Mouse (Mus musculus) MEL (cell line): ENCODE results near the gene Casc3. TPM values are rescaled to one million over a fixed set of nuclear protein-coding genes. Genes with fewer than 3 reads are reported as not detected.

Source experiments
- DNase-seq: peaks from one replicate; pipeline ENCODE4 v3.0.0; 2011; ENCODE audit warnings: low read depth, low spot score
- H3K27ac ChIP-seq: 2 replicates; pipeline ENCODE4 v1.5.1; 2012; ENCODE audit warnings: low read depth, mild to moderate bottlenecking, control low read depth, low read length, moderate library complexity; ENCODE audit not compliant: control insufficient read depth
- H3K27me3 ChIP-seq, 2 experiments: fragments of 150-350 bp in 1 of 2; sonication (generic) in 1 of 2; 2 replicates each; pipeline ENCODE4 v1.6.1; 2012; ENCODE audit warnings: low read length in 2 of 2, mild to moderate bottlenecking in 2 of 2, improper control_type of control experiment in 1 of 2, moderate library complexity in 1 of 2; ENCODE audit not compliant: insufficient read depth in 2 of 2, control insufficient read depth in 1 of 2
- H3K36me3 ChIP-seq, 2 experiments: 2 replicates each; pipeline ENCODE4 v1.6.1; 2012 to 2014; ENCODE audit warnings: low read length in 2 of 2, improper control_type of control experiment in 1 of 2, inconsistent platforms in 1 of 2, mild to moderate bottlenecking in 1 of 2; ENCODE audit not compliant: insufficient read depth in 2 of 2, control insufficient read depth in 1 of 2
- H3K4me1 ChIP-seq, 2 experiments: fragments of 150-350 bp in 1 of 2; sonication (generic) in 1 of 2; 2 replicates each; pipeline ENCODE4 v1.6.1; 2012; ENCODE audit warnings: low read length in 2 of 2, improper control_type of control experiment in 1 of 2, mild to moderate bottlenecking in 1 of 2; ENCODE audit not compliant: insufficient read depth in 2 of 2, control insufficient read depth in 1 of 2
- H3K4me3 ChIP-seq, 2 experiments: fragments of 150-350 bp in 1 of 2; sonication (generic) in 1 of 2; 2 replicates each; pipeline ENCODE4 v1.5.1; 2012; ENCODE audit warnings: low read depth in 2 of 2, low read length in 2 of 2, mild to moderate bottlenecking in 2 of 2, moderate library complexity in 2 of 2, control low read depth in 1 of 2, improper control_type of control experiment in 1 of 2; ENCODE audit not compliant: control insufficient read depth in 1 of 2, insufficient read depth in 1 of 2
- H3K79me2 ChIP-seq: 2 replicates; pipeline ENCODE4 v1.6.1; 2012; ENCODE audit warnings: mild to moderate bottlenecking, low read length, moderate library complexity; ENCODE audit not compliant: control insufficient read depth, poor library complexity, insufficient read depth
- H3K9ac ChIP-seq: 2 replicates; pipeline ENCODE4 v1.6.1; 2012; ENCODE audit warnings: low read depth, mild to moderate bottlenecking, control low read depth, low read length, moderate library complexity; ENCODE audit not compliant: control insufficient read depth, poor library complexity, severe bottlenecking
- H3K9me3 ChIP-seq: fragments of 150-350 bp; sonication (generic); replicated peaks from 2 replicates; pipeline ENCODE4 v1.6.1; 2012; ENCODE audit warnings: mild to moderate bottlenecking, low read length, improper control_type of control experiment, moderate library complexity; ENCODE audit not compliant: insufficient read depth
- BHLHE40 ChIP-seq: IDR thresholded peaks from 2 replicates; pipeline ENCODE4 v1.6.1; 2012; ENCODE audit warnings: low read depth, mild to moderate bottlenecking, inconsistent platforms, low read length, improper control_type of control experiment, borderline replicate concordance
- ELF1 ChIP-seq: IDR thresholded peaks from 2 replicates; pipeline ENCODE4 v1.6.1; 2014; ENCODE audit warnings: low read depth, mild to moderate bottlenecking, inconsistent platforms, low read length, improper control_type of control experiment, moderate library complexity
- EP300 ChIP-seq, 2 experiments: IDR thresholded peaks; 2 replicates each; pipeline ENCODE4 v1.6.1; 2011; ENCODE audit warnings: improper control_type of control experiment in 2 of 2, low read length in 2 of 2, low read depth in 1 of 2, mild to moderate bottlenecking in 1 of 2
- ETS1 ChIP-seq: IDR thresholded peaks from 2 replicates; pipeline ENCODE4 v1.6.1; 2012; ENCODE audit warnings: low read depth, mild to moderate bottlenecking, inconsistent platforms, low read length, improper control_type of control experiment, moderate library complexity
- GATA1 ChIP-seq: IDR thresholded peaks from 2 replicates; pipeline ENCODE4 v1.6.1; 2011; ENCODE audit warnings: low read depth, low read length, improper control_type of control experiment
- HCFC1 ChIP-seq: IDR thresholded peaks from 2 replicates; pipeline ENCODE4 v1.6.1; 2012; ENCODE audit warnings: low read depth, mild to moderate bottlenecking, inconsistent platforms, low read length, improper control_type of control experiment, moderate library complexity
- JUND ChIP-seq: IDR thresholded peaks from 2 replicates; pipeline ENCODE4 v1.6.1; 2011; ENCODE audit warnings: low read depth, mild to moderate bottlenecking, improper control_type of control experiment, low read length
- KAT2A ChIP-seq: conservative IDR thresholded peaks from 2 replicates; pipeline ENCODE4 v1.6.1; 2012; ENCODE audit warnings: low read depth, low read length, improper control_type of control experiment, inconsistent platforms
- MAX ChIP-seq: IDR thresholded peaks from 2 replicates; pipeline ENCODE4 v1.6.1; 2011; ENCODE audit warnings: low read length, improper control_type of control experiment
- MEF2A ChIP-seq: IDR thresholded peaks from 2 replicates; pipeline ENCODE4 v1.6.1; 2014; ENCODE audit warnings: low read depth, mild to moderate bottlenecking, inconsistent platforms, low read length, improper control_type of control experiment; ENCODE audit not compliant: poor library complexity, insufficient replicate concordance, severe bottlenecking; ENCODE audit errors: extremely low read depth
- MXI1 ChIP-seq: IDR thresholded peaks from 2 replicates; pipeline ENCODE4 v1.6.1; 2011; ENCODE audit warnings: mild to moderate bottlenecking, low read depth, low read length, improper control_type of control experiment
- MYC ChIP-seq: IDR thresholded peaks from 2 replicates; pipeline ENCODE4 v1.6.1; 2011; ENCODE audit warnings: low read depth, mild to moderate bottlenecking, low read length, improper control_type of control experiment, moderate library complexity
- NELFE ChIP-seq: IDR thresholded peaks from 2 replicates; pipeline ENCODE4 v1.6.1; 2011; ENCODE audit warnings: low read depth, low read length, improper control_type of control experiment
- NRF1 ChIP-seq: IDR thresholded peaks from 2 replicates; pipeline ENCODE4 v1.6.1; 2014; ENCODE audit warnings: low read depth, mild to moderate bottlenecking, inconsistent platforms, low read length, improper control_type of control experiment, moderate library complexity; ENCODE audit not compliant: poor library complexity, insufficient read depth, severe bottlenecking
- POLR2A ChIP-seq, 2 experiments: IDR thresholded peaks; 2 replicates each; pipeline ENCODE4 v1.6.1; 2011 to 2012; ENCODE audit warnings: low read length in 2 of 2, mild to moderate bottlenecking in 2 of 2, control low read depth in 1 of 2, improper control_type of control experiment in 1 of 2, low read depth in 1 of 2, moderate library complexity in 1 of 2; ENCODE audit not compliant: control insufficient read depth in 1 of 2, insufficient read depth in 1 of 2, poor library complexity in 1 of 2
- POLR2AphosphoS2 ChIP-seq: IDR thresholded peaks from 2 replicates; pipeline ENCODE4 v1.6.1; 2011; ENCODE audit warnings: low read length, improper control_type of control experiment
- SIN3A ChIP-seq: IDR thresholded peaks from 2 replicates; pipeline ENCODE4 v1.6.1; 2012; ENCODE audit warnings: low read length, improper control_type of control experiment, inconsistent platforms
- SMC3 ChIP-seq: IDR thresholded peaks from 2 replicates; pipeline ENCODE4 v1.6.1; 2011; ENCODE audit warnings: low read depth, low read length, improper control_type of control experiment
- TBP ChIP-seq: IDR thresholded peaks from 2 replicates; pipeline ENCODE4 v1.8.0; 2011; ENCODE audit warnings: low read depth, low read length, improper control_type of control experiment
- TCF12 ChIP-seq: IDR thresholded peaks from 2 replicates; pipeline ENCODE4 v1.6.1; 2014; ENCODE audit warnings: low read depth, mild to moderate bottlenecking, inconsistent platforms, low read length, improper control_type of control experiment, moderate library complexity
- UBTF ChIP-seq: IDR thresholded peaks from 2 replicates; pipeline ENCODE4 v1.6.1; 2012; ENCODE audit warnings: low read depth, mild to moderate bottlenecking, inconsistent platforms, low read length, improper control_type of control experiment, moderate library complexity, borderline replicate concordance; ENCODE audit not compliant: insufficient read depth
- USF1 ChIP-seq: IDR thresholded peaks from 2 replicates; pipeline ENCODE4 v1.6.1; 2014; ENCODE audit warnings: low read depth, mild to moderate bottlenecking, inconsistent platforms, low read length, improper control_type of control experiment, moderate library complexity
- ZMIZ1 ChIP-seq: IDR thresholded peaks from 2 replicates; pipeline ENCODE4 v1.6.1; 2012; ENCODE audit warnings: low read depth, mild to moderate bottlenecking, inconsistent platforms, low read length, improper control_type of control experiment, moderate library complexity
- polyA plus RNA-seq, 2 experiments: library from polyadenylated mRNA; stranded (reverse) in 1 of 2; unstranded in 1 of 2; fragments of >175 nt in 1 of 2; fragments of >200 nt in 1 of 2; gene quantifications; 2 replicates each; pipeline versions ENCODE4 v1.2.1 to v1.2.4; 2012; ENCODE audit warnings: low replicate concordance in 2 of 2, low read depth in 1 of 2; ENCODE audit not compliant: insufficient read length in 2 of 2, insufficient read depth in 1 of 2, missing spikeins in 1 of 2
- total RNA-seq: library from RNA; depleted of rRNA; stranded (reverse); fragments of 300-350 nt; gene quantifications from 2 replicates; pipeline ENCODE4 v1.2.3, GENCODE M21; 2012

The Casc3 gene
- total and polyA plus RNA-seq, 3 experiments = 18.2 to 61.0 (median 58.6) TPM

- peak overlapping the region; percentile 47 for H3K27ac ChIP-seq
- TF ChIP-seq EP300 (IDR thresholded peaks at IDR 0.05; ENCODE audit: low read depth in 1 of 2, low read length in 2 of 2) (peak in 1 of 2 experiments; percentile 54; a peak in 2 of 4 replicates), SMC3 (no peak), ZMIZ1 (peak; percentile 64; the same call in 1 of the 2 replicates), JUND (peak; percentile 89; the same call in 1 of the 2 replicates), HCFC1 (peak; percentile 98), ETS1 (peak; percentile 45; the same call in 1 of the 2 replicates), ELF1 (peak; percentile 61), MAX (peak; percentile 100), BHLHE40 (peak; percentile 67; the same call in 1 of the 2 replicates), SIN3A (peak; percentile 98), POLR2A (IDR thresholded peaks at IDR 0.05; ENCODE audit: control insufficient read depth in 1 of 2, insufficient read depth in 1 of 2, low read depth in 1 of 2, low read length in 2 of 2, poor library complexity in 1 of 2) (peak in 1 of 2 experiments; percentile 74; a peak in 2 of 4 replicates), USF1 (peak; percentile 90), UBTF (no peak), GATA1 (no peak), MXI1 (peak; percentile 99), MEF2A (no peak), TBP (peak; percentile 58; the same call in 1 of the 2 replicates), NRF1 (peak; percentile 100), TCF12 (peak; percentile 59; the same call in 1 of the 2 replicates), MYC (peak; percentile 100), NELFE (no peak), KAT2A (peak; percentile 91), POLR2AphosphoS2 (peak; percentile 70)
Measured at GRCm38 (mm10) chr11:98775348-98776051, 29.2 kb upstream of the Casc3 start.

More at GRCm38 (mm10) chr11:98775348-98776051, 29.2 kb upstream of the Casc3 start:
- Histone ChIP-seq H3K9me3 (no peaks in the 10 kb centered on the region), H3K9ac (peak overlapping the region; percentile 74), H3K4me1 (peaks cover 15 to 40% of the 10 kb centered on the region in 2 experiments), H3K79me2 (no peaks in the 10 kb centered on the region; the same call in 1 of the 2 replicates), H3K4me3 (peak overlapping the region; percentile 41 to 57), H3K36me3 (peaks cover 0 to 24% of the 10 kb centered on the region in 2 experiments; a peak in 2 of 4 replicates), H3K27me3 (no peaks in the 10 kb centered on the region)
- peak; percentile 99 for DNase-seq
